23 mouse cellular contexts compared by ENCODE assay signal in genomic region chr13:47998495-47998894, GRCm38 (mm10).
DNase-seq lines count a peak whose midpoint lies in the region; ATAC-seq and TF ChIP-seq lines count a peak whose summit lies in the region.
"Had no signal": no experiment of that assay in that cellular context is flagged by ENCODE, and none has a peak within 500 bp of the region (broad histone marks: within the 10 kb centered on the region; RNA-seq: fewer than 3 reads in every experiment).

No protein-coding gene starts in this region.

- 0 out of 2 replicates have a peak, but pooled peaks have one; percentile 35 for ATAC-seq in hindbrain, postnatal 0 days
- ATAC-seq in hindbrain, embryonic 12.5 days (ENCODE audit: low FRiP score): no peak
- peak; percentile 31; the same call in 1 of the 2 replicates for ATAC-seq in midbrain, embryonic 14.5 days (ENCODE audit: low FRiP score, low TSS enrichment)
- no peak for ATAC-seq in midbrain, embryonic 11.5 days (ENCODE audit: low FRiP score)
- peak; percentile 80 for ATAC-seq in forebrain, embryonic 14.5 days
- ATAC-seq in intestine, embryonic 15.5 days: no peak
- ATAC-seq: CD4-positive, CD25-positive, alpha-beta regulatory T cell, adult 4 months had no signal

- no peaks in the 10 kb centered on the region for H3K36me3 ChIP-seq in hindbrain, postnatal 0 days (ENCODE audit: insufficient read depth, low read length)
- H3K36me3 ChIP-seq in hindbrain, embryonic 12.5 days: no peaks in the 10 kb centered on the region
- H3K36me3 ChIP-seq in midbrain, embryonic 14.5 days (ENCODE audit: control insufficient read depth, insufficient read depth, low read length): no peaks in the 10 kb centered on the region
- H3K36me3 ChIP-seq in midbrain, embryonic 11.5 days (ENCODE audit: control insufficient read depth, insufficient read depth, low read length): no peaks in the 10 kb centered on the region
- H3K36me3 ChIP-seq in forebrain, embryonic 14.5 days (ENCODE audit: control insufficient read depth, insufficient read depth, low read length): no peaks in the 10 kb centered on the region
- no peaks in the 10 kb centered on the region for H3K36me3 ChIP-seq in intestine, embryonic 15.5 days
- H3K36me3 ChIP-seq: heart, embryonic 15.5 days; liver, embryonic 13.5 days; stomach, embryonic 15.5 days had no signal

- no peak overlapping the region for H3K27ac ChIP-seq in hindbrain, postnatal 0 days
- H3K27ac ChIP-seq in hindbrain, embryonic 12.5 days: no peak overlapping the region
- no peak overlapping the region for H3K27ac ChIP-seq in midbrain, embryonic 14.5 days (replicated peaks; ENCODE audit: low read depth, low read length)
- no peak overlapping the region for H3K27ac ChIP-seq in midbrain, embryonic 11.5 days (ENCODE audit: low read depth, low read length)
- H3K27ac ChIP-seq in forebrain, embryonic 14.5 days (ENCODE audit: low read depth, low read length): no peak overlapping the region
- H3K27ac ChIP-seq in intestine, embryonic 15.5 days: no peak overlapping the region
- H3K27ac ChIP-seq: heart, embryonic 15.5 days; hindbrain, embryonic 14.5 days; left cerebral cortex, adult 2 months; liver, embryonic 13.5 days; stomach, embryonic 15.5 days had no signal

- H3K9ac ChIP-seq in hindbrain, postnatal 0 days (replicated peaks; ENCODE audit: low read length): no peak overlapping the region
- no peak overlapping the region for H3K9ac ChIP-seq in hindbrain, embryonic 12.5 days
- H3K9ac ChIP-seq in midbrain, embryonic 14.5 days (replicated peaks; ENCODE audit: low read length): no peak overlapping the region
- no peak overlapping the region for H3K9ac ChIP-seq in midbrain, embryonic 11.5 days (ENCODE audit: low read length)
- no peak overlapping the region for H3K9ac ChIP-seq in forebrain, embryonic 14.5 days (ENCODE audit: low read length)
- H3K9ac ChIP-seq in intestine, embryonic 15.5 days: no peak overlapping the region
- H3K9ac ChIP-seq: heart, embryonic 15.5 days; hindbrain, embryonic 14.5 days; liver, embryonic 13.5 days; stomach, embryonic 15.5 days had no signal

- 39% methylated on average over 5 of the region's 5 CpGs for WGBS in hindbrain, postnatal 0 days
- WGBS in hindbrain, embryonic 12.5 days: 60% methylated on average over 5 of the region's 5 CpGs
- 11% methylated on average over 5 of the region's 5 CpGs for WGBS in midbrain, embryonic 14.5 days
- WGBS in midbrain, embryonic 11.5 days: 19% methylated on average over 5 of the region's 5 CpGs
- WGBS in forebrain, embryonic 14.5 days: under 1% methylated on average over 5 of the region's 5 CpGs
- WGBS in intestine, embryonic 15.5 days: 64% methylated on average over 5 of the region's 5 CpGs

- H3K4me1 ChIP-seq in hindbrain, postnatal 0 days (ENCODE audit: insufficient read depth, low read length): no peaks in the 10 kb centered on the region
- no peaks in the 10 kb centered on the region for H3K4me1 ChIP-seq in hindbrain, embryonic 12.5 days
- peaks cover 8% of the 10 kb centered on the region for H3K4me1 ChIP-seq in midbrain, embryonic 14.5 days (ENCODE audit: control insufficient read depth, insufficient read depth, low read length)
- H3K4me1 ChIP-seq in midbrain, embryonic 11.5 days (ENCODE audit: control insufficient read depth, insufficient read depth, low read length): 0 out of 2 replicates have a peak, but pooled peaks cover 3% of the 10 kb centered on the region
- H3K4me1 ChIP-seq in forebrain, embryonic 14.5 days (ENCODE audit: control insufficient read depth, insufficient read depth, low read length): peaks cover 3% of the 10 kb centered on the region; the same call in 1 of the 2 replicates
- no peaks in the 10 kb centered on the region for H3K4me1 ChIP-seq in intestine, embryonic 15.5 days (replicated peaks)
- H3K4me1 ChIP-seq: heart, embryonic 15.5 days; liver, embryonic 13.5 days; stomach, embryonic 15.5 days had no signal

- no peak overlapping the region for H3K4me3 ChIP-seq in hindbrain, postnatal 0 days (ENCODE audit: low read length)
- no peak overlapping the region for H3K4me3 ChIP-seq in hindbrain, embryonic 12.5 days
- no peak overlapping the region for H3K4me3 ChIP-seq in midbrain, embryonic 14.5 days (replicated peaks; ENCODE audit: low read depth, low read length)
- H3K4me3 ChIP-seq in midbrain, embryonic 11.5 days (ENCODE audit: low read depth, low read length): no peak overlapping the region
- no peak overlapping the region for H3K4me3 ChIP-seq in forebrain, embryonic 14.5 days (ENCODE audit: low read depth, low read length)
- H3K4me3 ChIP-seq in intestine, embryonic 15.5 days (replicated peaks): no peak overlapping the region
- H3K4me3 ChIP-seq: heart, embryonic 15.5 days; left cerebral cortex, adult 2 months; liver, embryonic 13.5 days; stomach, embryonic 15.5 days had no signal

- no peaks in the 10 kb centered on the region for H3K27me3 ChIP-seq in hindbrain, postnatal 0 days (ENCODE audit: insufficient read depth, low read length)
- no peaks in the 10 kb centered on the region for H3K27me3 ChIP-seq in hindbrain, embryonic 12.5 days
- no peaks in the 10 kb centered on the region for H3K27me3 ChIP-seq in midbrain, embryonic 14.5 days (ENCODE audit: control insufficient read depth, insufficient read depth, low read length)
- no peaks in the 10 kb centered on the region for H3K27me3 ChIP-seq in midbrain, embryonic 11.5 days (ENCODE audit: control insufficient read depth, insufficient read depth, low read length)
- H3K27me3 ChIP-seq in forebrain, embryonic 14.5 days (replicated peaks; ENCODE audit: control insufficient read depth, insufficient read depth, low read length): no peaks in the 10 kb centered on the region
- H3K27me3 ChIP-seq in intestine, embryonic 15.5 days (replicated peaks): no peaks in the 10 kb centered on the region
- H3K27me3 ChIP-seq: heart, embryonic 15.5 days; liver, embryonic 13.5 days; stomach, embryonic 15.5 days had no signal

- no peak for TF ChIP-seq CTCF in hindbrain, postnatal 0 days (IDR thresholded peaks at IDR 0.05; ENCODE audit: low read depth)

- no peak for DNase-seq in hindbrain, postnatal 0 days (ENCODE audit: low spot score)
- DNase-seq in midbrain, embryonic 14.5 days: no peak
- no peak for DNase-seq in midbrain, embryonic 11.5 days (ENCODE audit: low spot score, missing footprints)
- DNase-seq in forebrain, embryonic 14.5 days (ENCODE audit: low spot score): peak; percentile 80
- DNase-seq in T-cell, adult 2 months (ENCODE audit: low spot score): no peak
- DNase-seq: adrenal gland, postnatal 36 days; cerebellum, adult 11 months; cerebellum, adult 9-11 months; heart, postnatal 36 days; kidney, adult 8-10 months; kidney, postnatal 10 days; liver, embryonic 13.5 days; lung, adult 2 months; lung, postnatal 14 days; thymus, adult 18-20 months; thymus, postnatal 36 days had no signal

- H3K9me3 ChIP-seq in hindbrain, postnatal 0 days (ENCODE audit: low read length): no peaks in the 10 kb centered on the region
- H3K9me3 ChIP-seq in hindbrain, embryonic 12.5 days (replicated peaks): no peaks in the 10 kb centered on the region
- H3K9me3 ChIP-seq in midbrain, embryonic 14.5 days (ENCODE audit: control insufficient read depth, low read length): no peaks in the 10 kb centered on the region
- H3K9me3 ChIP-seq in midbrain, embryonic 11.5 days (ENCODE audit: control insufficient read depth, low read length): no peaks in the 10 kb centered on the region
- no peaks in the 10 kb centered on the region for H3K9me3 ChIP-seq in forebrain, embryonic 14.5 days (replicated peaks; ENCODE audit: control insufficient read depth, low read length)
- H3K9me3 ChIP-seq in intestine, embryonic 15.5 days: no peaks in the 10 kb centered on the region
- H3K9me3 ChIP-seq: heart, embryonic 15.5 days; liver, embryonic 13.5 days; stomach, embryonic 15.5 days had no signal

- no peak overlapping the region for H3K4me2 ChIP-seq in hindbrain, postnatal 0 days (ENCODE audit: low read depth, low read length)
- no peak overlapping the region for H3K4me2 ChIP-seq in hindbrain, embryonic 12.5 days (replicated peaks)
- H3K4me2 ChIP-seq in midbrain, embryonic 14.5 days (ENCODE audit: low read length): no peak overlapping the region
- no peak overlapping the region for H3K4me2 ChIP-seq in midbrain, embryonic 11.5 days
- H3K4me2 ChIP-seq in forebrain, embryonic 14.5 days (ENCODE audit: low read length): no peak overlapping the region
- H3K4me2 ChIP-seq in intestine, embryonic 15.5 days (replicated peaks): no peak overlapping the region
- H3K4me2 ChIP-seq: heart, embryonic 15.5 days; hindbrain, embryonic 14.5 days; liver, embryonic 13.5 days; stomach, embryonic 15.5 days had no signal

Comparison
In these comparisons a context has a peak if more than half of its experiments do, and no peak if none do; other contexts are left out.
1. ATAC-seq: peak in hindbrain, postnatal 0 days (single experiment), midbrain, embryonic 14.5 days (single experiment) and forebrain, embryonic 14.5 days (single experiment); none in hindbrain, embryonic 12.5 days (single experiment), midbrain, embryonic 11.5 days (single experiment) and intestine, embryonic 15.5 days (single experiment).